In genomic region chr9:47770836-47771235, GRCm38 (mm10) we compare ENCODE assay signal across 13 mouse cellular contexts.
DNase-seq lines count a peak whose midpoint lies in the region; ATAC-seq and TF ChIP-seq lines count a peak whose summit lies in the region.
"Had no signal": no experiment of that assay in that cellular context is flagged by ENCODE, and none has a peak within 500 bp of the region (broad histone marks: within the 10 kb centered on the region; RNA-seq: fewer than 3 reads in every experiment).

No protein-coding gene starts in this region.

- WGBS in heart, embryonic 10.5 days: 66% methylated on average over 11 of the region's 11 CpGs
- WGBS in heart, adult 2 months: 78% methylated on average over 11 of the region's 11 CpGs
- WGBS in limb, embryonic 11.5 days: 26% methylated on average over 11 of the region's 11 CpGs

- intact Hi-C loops in heart, adult 2 months (cut with DNase I): no loop called here

- H3K79me2 ChIP-seq in heart, adult 2 months (replicated peaks; ENCODE audit: control insufficient read depth, insufficient read depth, low read length): no peaks in the 10 kb centered on the region

- H3K27me3 ChIP-seq in heart, embryonic 10.5 days (ENCODE audit: insufficient read depth, poor library complexity, severe bottlenecking): no peaks in the 10 kb centered on the region
- H3K27me3 ChIP-seq in heart, adult 2 months (ENCODE audit: control insufficient read depth, insufficient read depth, low read length): no peaks in the 10 kb centered on the region
- H3K27me3 ChIP-seq in limb, embryonic 11.5 days (ENCODE audit: control insufficient read depth, insufficient read depth, low read length): no peaks in the 10 kb centered on the region

- no peak for TF ChIP-seq POLR2A in heart, adult 2 months (IDR thresholded peaks at IDR 0.05; ENCODE audit: insufficient read depth, low read depth, low read length)
- no peak for TF ChIP-seq POLR2A in bone marrow macrophage, adult 2 months (IDR thresholded peaks at IDR 0.05; ENCODE audit: borderline replicate concordance, low read depth, low read length)

- no peak for DNase-seq in heart, embryonic 10.5 days (ENCODE audit: low spot score)
- no peak for DNase-seq in heart, adult 2 months
- DNase-seq in layer of hippocampus, adult 2 months (ENCODE audit: low spot score in 2 of 2): no peak
- no peak for DNase-seq in layer of hippocampus, postnatal 36 days
- DNase-seq in limb, embryonic 11.5 days (ENCODE audit: low spot score): no peak
- DNase-seq in T-cell, adult 2 months (ENCODE audit: low spot score): no peak
- DNase-seq in adipocyte (ENCODE audit: low spot score): no peak
- DNase-seq: cerebellum, adult 8-10 months; heart, adult 18-20 months; lung, adult 2 months had no signal

- no peak overlapping the region for H3K9ac ChIP-seq in heart, adult 2 months (ENCODE audit: low read depth, low read length)
- H3K9ac ChIP-seq in limb, embryonic 11.5 days (ENCODE audit: low read length): 0 out of 2 replicates have a peak overlapping the region, but pooled peaks have one; percentile 7

- H3K36me3 ChIP-seq in heart, embryonic 10.5 days: no peaks in the 10 kb centered on the region
- no peaks in the 10 kb centered on the region for H3K36me3 ChIP-seq in heart, adult 2 months (ENCODE audit: control insufficient read depth, insufficient read depth, low read length)
- no peaks in the 10 kb centered on the region for H3K36me3 ChIP-seq in limb, embryonic 11.5 days (ENCODE audit: control insufficient read depth, insufficient read depth, low read length)
- H3K36me3 ChIP-seq: G1E had no signal

- peak overlapping the region; percentile 20; the same call in 1 of the 2 replicates for H3K4me2 ChIP-seq in limb, embryonic 11.5 days (ENCODE audit: low read depth, severe bottlenecking)

- no peaks in the 10 kb centered on the region for H3K9me3 ChIP-seq in heart, embryonic 10.5 days
- no peaks in the 10 kb centered on the region for H3K9me3 ChIP-seq in limb, embryonic 11.5 days (ENCODE audit: control insufficient read depth, low read length)

- TF ChIP-seq EP300 in heart, adult 2 months (IDR thresholded peaks at IDR 0.05; ENCODE audit: insufficient read depth, low read depth, low read length): no peak

- peaks cover 26% of the 10 kb centered on the region for H3K4me1 ChIP-seq in heart, embryonic 10.5 days
- H3K4me1 ChIP-seq in heart, adult 2 months (ENCODE audit: control insufficient read depth, insufficient read depth, low read length): peaks cover 1% of the 10 kb centered on the region; the same call in 1 of the 2 replicates
- H3K4me1 ChIP-seq in bone marrow macrophage, adult 2 months (ENCODE audit: control insufficient read depth, insufficient read depth, low read length): peaks cover 44% of the 10 kb centered on the region
- peaks cover 9% of the 10 kb centered on the region; the same call in 1 of the 2 replicates for H3K4me1 ChIP-seq in limb, embryonic 11.5 days (ENCODE audit: control insufficient read depth, insufficient read depth, low read length)

- no peak for ATAC-seq in limb, embryonic 11.5 days (ENCODE audit: insufficient number of reproducible peaks, low FRiP score, low TSS enrichment, low read depth)

- TF ChIP-seq CTCF in heart, adult 2 months (IDR thresholded peaks at IDR 0.05): no peak
- no peak for TF ChIP-seq CTCF in layer of hippocampus, adult 2 months (conservative IDR thresholded peaks at IDR 0.05)
- no peak for TF ChIP-seq CTCF in bone marrow macrophage, adult 2 months (IDR thresholded peaks at IDR 0.05; ENCODE audit: low read depth, low read length)

- no peak overlapping the region for H3K4me3 ChIP-seq in heart, embryonic 10.5 days
- H3K4me3 ChIP-seq in heart, adult 2 months: no peak overlapping the region
- no peak overlapping the region for H3K4me3 ChIP-seq in layer of hippocampus, adult 2 months
- no peak overlapping the region for H3K4me3 ChIP-seq in bone marrow macrophage, adult 2 months (ENCODE audit: insufficient read depth, low read length)
- no peak overlapping the region for H3K4me3 ChIP-seq in limb, embryonic 11.5 days (ENCODE audit: low read depth, low read length)

- peak overlapping the region; percentile 36; the same call in 1 of the 2 replicates for H3K27ac ChIP-seq in heart, embryonic 10.5 days
- no peak overlapping the region for H3K27ac ChIP-seq in heart, adult 2 months
- H3K27ac ChIP-seq in layer of hippocampus, adult 2 months: peak overlapping the region; percentile 69
- H3K27ac ChIP-seq in bone marrow macrophage, adult 2 months (ENCODE audit: insufficient read depth, low read depth, low read length): peak overlapping the region; percentile 85
- H3K27ac ChIP-seq in limb, embryonic 11.5 days (replicated peaks; ENCODE audit: low read depth, low read length): peak overlapping the region; percentile 47; the same call in 1 of the 2 replicates
- H3K27ac ChIP-seq: stomach, postnatal 0 days had no signal
